Mouse (Mus musculus): Measurements from ENCODE around the gene Psmc5. TPM values are rescaled to one million over a fixed set of nuclear protein-coding genes. Genes with fewer than 3 reads are reported as not detected.

Psmc5 gene
- polyA plus RNA-seq (2014; fragmentation: Illumina TruSeq; extraction: RNeasy Lipid Tissue Mini Kit (QIAGEN cat#74804); ENCODE audit: low read depth, low replicate concordance) = 35.5 TPM

GRCm38 (mm10) chr11:106255685-106256451, at the start of gene Psmc5, which contains the start of gene Ftsj3:
Psmc5 (plus strand) TSS chr11:106256154.
Ftsj3 (minus strand) TSS chr11:106256079.

GRCm38 (mm10) chr11:106215927-106216729, 39.8 kb upstream of the Psmc5 start, which contains the start of gene Ccdc47:
Ccdc47 (minus strand) TSS chr11:106216344.

GRCm38 (mm10) chr11:106216730-106217490, 39.0 kb upstream of the Psmc5 start, which contains the start of gene Ddx42:
Ddx42 (plus strand) TSS chr11:106216926.

GRCm38 (mm10) chr11:106272644-106273310, 16.8 kb downstream of the Psmc5 start, which contains the start of gene Smarcd2:
Smarcd2 (minus strand) TSS chr11:106272972.

GRCm38 (mm10) chr11:106276454-106276853, 20.5 kb downstream of the Psmc5 start, which contains the start of gene Tcam1:
Tcam1 (plus strand) TSS chr11:106276672.

GRCm38 (mm10) chr11:106301765-106302164, 45.8 kb downstream of the Psmc5 start, which contains the start of gene Gh:
Gh (minus strand) TSS chr11:106301865.

Other genes starting within 250 kb of the Psmc5 start
- not detected for gene Kcnh6, start 248.0 kb upstream of the Psmc5 start, polyA plus RNA-seq (2014; fragmentation: Illumina TruSeq; extraction: RNeasy Lipid Tissue Mini Kit (QIAGEN cat#74804); ENCODE audit: low read depth, low replicate concordance)
- gene Dcaf7, start 219.3 kb upstream of the Psmc5 start, polyA plus RNA-seq (2014; fragmentation: Illumina TruSeq; extraction: RNeasy Lipid Tissue Mini Kit (QIAGEN cat#74804); ENCODE audit: low read depth, low replicate concordance) = 13.7 TPM
- gene Taco1, start 190.1 kb upstream of the Psmc5 start, polyA plus RNA-seq (2014; fragmentation: Illumina TruSeq; extraction: RNeasy Lipid Tissue Mini Kit (QIAGEN cat#74804); ENCODE audit: low read depth, low replicate concordance) = 12.6 TPM
- 3.6 TPM for gene Map3k3, start 171.5 kb upstream of the Psmc5 start, polyA plus RNA-seq (2014; fragmentation: Illumina TruSeq; extraction: RNeasy Lipid Tissue Mini Kit (QIAGEN cat#74804); ENCODE audit: low read depth, low replicate concordance)
- gene Gm10840, start 95.3 kb upstream of the Psmc5 start, polyA plus RNA-seq (2014; fragmentation: Illumina TruSeq; extraction: RNeasy Lipid Tissue Mini Kit (QIAGEN cat#74804); ENCODE audit: low read depth, low replicate concordance) = not detected
- gene Limd2, start 95.3 kb upstream of the Psmc5 start, polyA plus RNA-seq (2014; fragmentation: Illumina TruSeq; extraction: RNeasy Lipid Tissue Mini Kit (QIAGEN cat#74804); ENCODE audit: low read depth, low replicate concordance) = 6.1 TPM
- gene Strada, start 54.0 kb upstream of the Psmc5 start, polyA plus RNA-seq (2014; fragmentation: Illumina TruSeq; extraction: RNeasy Lipid Tissue Mini Kit (QIAGEN cat#74804); ENCODE audit: low read depth, low replicate concordance) = 1.8 TPM
- gene Ccdc47, start 39.8 kb upstream of the Psmc5 start, polyA plus RNA-seq (2014; fragmentation: Illumina TruSeq; extraction: RNeasy Lipid Tissue Mini Kit (QIAGEN cat#74804); ENCODE audit: low read depth, low replicate concordance) = 98.6 TPM
- gene Ddx42, start 39.2 kb upstream of the Psmc5 start, polyA plus RNA-seq (2014; fragmentation: Illumina TruSeq; extraction: RNeasy Lipid Tissue Mini Kit (QIAGEN cat#74804); ENCODE audit: low read depth, low replicate concordance) = 20.6 TPM
- 13.2 TPM for gene Ftsj3, start 75 bp upstream of the Psmc5 start, polyA plus RNA-seq (2014; fragmentation: Illumina TruSeq; extraction: RNeasy Lipid Tissue Mini Kit (QIAGEN cat#74804); ENCODE audit: low read depth, low replicate concordance)
- gene Smarcd2, start 16.8 kb downstream of the Psmc5 start, polyA plus RNA-seq (2014; fragmentation: Illumina TruSeq; extraction: RNeasy Lipid Tissue Mini Kit (QIAGEN cat#74804); ENCODE audit: low read depth, low replicate concordance) = 11.7 TPM
- not detected for gene Tcam1, start 20.5 kb downstream of the Psmc5 start, polyA plus RNA-seq (2014; fragmentation: Illumina TruSeq; extraction: RNeasy Lipid Tissue Mini Kit (QIAGEN cat#74804); ENCODE audit: low read depth, low replicate concordance)
- not detected for gene Gh, start 45.7 kb downstream of the Psmc5 start, polyA plus RNA-seq (2014; fragmentation: Illumina TruSeq; extraction: RNeasy Lipid Tissue Mini Kit (QIAGEN cat#74804); ENCODE audit: low read depth, low replicate concordance)
- 0.45 TPM for gene Cd79b, start 58.6 kb downstream of the Psmc5 start, polyA plus RNA-seq (2014; fragmentation: Illumina TruSeq; extraction: RNeasy Lipid Tissue Mini Kit (QIAGEN cat#74804); ENCODE audit: low read depth, low replicate concordance)
- gene Scn4a, start 97.1 kb downstream of the Psmc5 start, polyA plus RNA-seq (2014; fragmentation: Illumina TruSeq; extraction: RNeasy Lipid Tissue Mini Kit (QIAGEN cat#74804); ENCODE audit: low read depth, low replicate concordance) = not detected
- gene Prr29, start 109.3 kb downstream of the Psmc5 start, polyA plus RNA-seq (2014; fragmentation: Illumina TruSeq; extraction: RNeasy Lipid Tissue Mini Kit (QIAGEN cat#74804); ENCODE audit: low read depth, low replicate concordance) = not detected
- 1.7 TPM for gene Icam2, start 131.9 kb downstream of the Psmc5 start, polyA plus RNA-seq (2014; fragmentation: Illumina TruSeq; extraction: RNeasy Lipid Tissue Mini Kit (QIAGEN cat#74804); ENCODE audit: low read depth, low replicate concordance)
- 23.3 TPM for gene Ern1, start 231.7 kb downstream of the Psmc5 start, polyA plus RNA-seq (2014; fragmentation: Illumina TruSeq; extraction: RNeasy Lipid Tissue Mini Kit (QIAGEN cat#74804); ENCODE audit: low read depth, low replicate concordance)